Mouse (Mus musculus) small intestine, adult 2 months (tissue): ENCODE results near the gene Ubp1. TPM values are rescaled to one million over a fixed set of nuclear protein-coding genes. Genes with fewer than 3 reads are reported as not detected.

ENCODE experiments used
- H3K27ac ChIP-seq: fragments of 200-500 bp; 2 replicates; pipeline ENCODE4 v1.5.1; 2012; ENCODE audit warnings: low read depth, low read length, control low read depth, inconsistent platforms; ENCODE audit not compliant: insufficient read depth
- H3K27me3 ChIP-seq: fragments of 200-500 bp; 2 replicates; pipeline ENCODE4 v1.6.1; 2012; ENCODE audit warnings: mild to moderate bottlenecking, moderate library complexity, low read length, inconsistent platforms; ENCODE audit not compliant: control insufficient read depth, insufficient read depth
- H3K36me3 ChIP-seq: fragments of 200-500 bp; 2 replicates; pipeline ENCODE4 v1.6.1; 2012; ENCODE audit warnings: mild to moderate bottlenecking, low read length, control low read depth, inconsistent platforms; ENCODE audit not compliant: control insufficient read depth, insufficient read depth
- H3K4me1 ChIP-seq: fragments of 200-500 bp; 2 replicates; pipeline ENCODE4 v1.6.1; 2012; ENCODE audit warnings: low read length, inconsistent platforms, mixed read lengths; ENCODE audit not compliant: control insufficient read depth, insufficient read depth, insufficient read length
- H3K4me3 ChIP-seq: fragments of 200-500 bp; 2 replicates; pipeline ENCODE4 v1.5.1; 2012; ENCODE audit warnings: low read depth, mild to moderate bottlenecking, control low read depth, inconsistent platforms, low read length, moderate library complexity
- CTCF ChIP-seq: fragments of 200-500 bp; IDR thresholded peaks from 2 replicates; pipeline ENCODE4 v1.5.1; 2012; ENCODE audit warnings: low read depth, mild to moderate bottlenecking, control low read depth, inconsistent platforms, low read length, moderate library complexity, mixed read lengths; ENCODE audit not compliant: insufficient replicate concordance, insufficient read length; ENCODE audit errors: extremely low read depth
- POLR2A ChIP-seq: fragments of 200-500 bp; IDR thresholded peaks from 2 replicates; pipeline ENCODE4 v1.6.1; 2012; ENCODE audit warnings: low read depth, mild to moderate bottlenecking, control low read depth, inconsistent platforms, low read length, moderate library complexity
- WGBS: fragments of 180-500 bp; shearing (Covaris S2); methylation state at CpG from one replicate; pipeline ENCODE4 v1.1.7; 2018; 5-methylcytosine and 5-hydroxymethylcytosine counted together
- polyA plus RNA-seq: library from polyadenylated mRNA; depleted of rRNA; stranded (reverse); fragments of >200 nt; gene quantifications from 2 replicates; pipeline ENCODE4 v1.2.3, GENCODE M21; 2012; rRNA removed

Gene Ubp1
- polyA plus RNA-seq, 1 experiment, result 28.3 TPM

- TF ChIP-seq POLR2A, result no peak
- no peak for TF ChIP-seq CTCF
- Histone ChIP-seq H3K36me3 (no peaks in the 10 kb centered on the region), H3K4me3 (no peak overlapping the region), H3K4me1 (no peaks in the 10 kb centered on the region), H3K27ac (no peak overlapping the region), H3K27me3 (0 out of 2 replicates have a peak, but pooled peaks cover 9% of the 10 kb centered on the region)
- WGBS, result 20% methylated on average over 8 of the region's 8 CpGs
Observed at GRCm38 (mm10) chr9:114025846-114026245, 95.1 kb downstream of the Ubp1 start.

- under 1% methylated on average over 52 of the region's 52 CpGs for WGBS
Observed at GRCm38 (mm10) chr9:114026261-114026934, 95.7 kb downstream of the Ubp1 start.

More at GRCm38 (mm10) chr9:114026261-114026934, 95.7 kb downstream of the Ubp1 start:
- Histone ChIP-seq H3K36me3 (no peaks in the 10 kb centered on the region), H3K27ac (no peak overlapping the region), H3K4me1 (no peaks in the 10 kb centered on the region), H3K4me3 (peak overlapping the region; percentile 56), H3K27me3 (0 out of 2 replicates have a peak, but pooled peaks cover 9% of the 10 kb centered on the region)
- TF ChIP-seq POLR2A (no peak), CTCF (no peak)

Other genes starting within 250 kb of the Ubp1 start
- gene Pdcd6ip, start 222.7 kb upstream of the Ubp1 start, polyA plus RNA-seq, result 57.3 and 202 TPM in 2 replicates
- 1.9 and 3.3 TPM in 2 replicates for gene Clasp2, start 189.5 kb upstream of the Ubp1 start, polyA plus RNA-seq
- gene Fbxl2, start 115.3 kb downstream of the Ubp1 start, polyA plus RNA-seq, result 0.81 and 1.2 TPM in 2 replicates
- 0.05 and 0.06 TPM in 2 replicates for gene Susd5, start 126.2 kb downstream of the Ubp1 start, polyA plus RNA-seq